Mouse (Mus musculus): ENCODE results near the gene Fbxo9.

GRCm38 (mm10) chr9:78062392-78062791 is 46.5 kb downstream of the Fbxo9 start:
- TF ChIP-seq GATA1 (IDR thresholded peaks at IDR 0.05; ENCODE audit: low read length) (no peak), TAL1 (IDR thresholded peaks at IDR 0.05; ENCODE audit: low read length) (no peak)

Data from erythroblast, embryonic 14.5 days (primary cell).